9 mouse cellular contexts compared by ENCODE assay signal in the genomic region with DNA sequence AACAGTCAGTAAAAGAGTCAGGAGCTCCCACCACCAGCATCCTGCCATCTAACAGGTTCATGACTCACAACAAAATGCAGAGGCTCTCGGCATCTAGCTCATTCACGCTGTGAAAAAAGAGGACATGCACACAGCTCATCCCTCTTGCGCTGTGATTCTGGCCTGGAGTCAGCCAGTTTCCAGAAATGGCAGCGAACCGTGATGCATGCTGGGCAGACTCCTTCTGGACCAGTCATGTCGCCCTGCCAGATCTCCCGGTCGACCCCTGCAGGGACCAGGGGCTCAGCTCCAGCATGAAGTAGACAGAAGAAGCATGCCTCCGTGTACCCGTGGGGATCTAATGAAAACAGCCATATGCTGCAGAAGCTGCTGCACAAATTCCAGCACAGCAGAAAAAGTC.
DNase-seq lines count a peak whose midpoint lies in the region.
"Had no signal": no experiment of that assay in that cellular context is flagged by ENCODE, and none has a peak within 500 bp of the region (broad histone marks: within the 10 kb centered on the region; RNA-seq: fewer than 3 reads in every experiment).

No protein-coding gene starts in this region.

- intact Hi-C loops in gastrocnemius, postnatal 36 days (cut with DNase I): no loop called here

- DNase-seq in left cerebral cortex, adult 18-20 months (ENCODE audit: low spot score in 2 of 2): peak; percentile 20 to 58
- DNase-seq in left cerebral cortex, adult 11 months (ENCODE audit: low spot score): no peak
- peak; percentile 94 to 96 for DNase-seq in cerebellum, postnatal 10 days
- peak; percentile 16 to 23 for DNase-seq in layer of hippocampus, postnatal 25 days (ENCODE audit: extremely low spot score in 1 of 2, low spot score in 1 of 2)
- DNase-seq in gastrocnemius, postnatal 36 days: no peak
- DNase-seq in liver: no peak
- DNase-seq in thymus, postnatal 36 days: no peak
- DNase-seq: gastrocnemius, postnatal 10 days; heart, postnatal 10 days had no signal

Comparison
In these comparisons a context has a peak if more than half of its experiments do, and no peak if none do; other contexts are left out.
1. DNase-seq: peak in left cerebral cortex, adult 18-20 months (2 of 2), cerebellum, postnatal 10 days (2 of 2) and layer of hippocampus, postnatal 25 days (2 of 2); none in left cerebral cortex, adult 11 months (single experiment), gastrocnemius, postnatal 36 days (0 of 2), liver (single experiment) and thymus, postnatal 36 days (0 of 2).